Mouse (Mus musculus) layer of hippocampus, adult 18-20 months (tissue): Measurements from ENCODE around the gene Gprc5c. TPM values are rescaled to one million over a fixed set of nuclear protein-coding genes. Genes with fewer than 3 reads are reported as not detected.
A peak's percentile ranks its signal among the peaks of the same experiment; 100 is the strongest.

Experiments used
- DNase-seq, 2 experiments: peaks; one replicate each; pipeline ENCODE4 v3.0.0; 2022; ENCODE audit warnings: low spot score in 2 of 2
- total RNA-seq, 2 experiments: library from RNA; stranded (reverse); gene quantifications; 2 replicates each; pipeline ENCODE4 v1.2.3; 2021

Gprc5c gene
- total RNA-seq, 2 experiments from 2014 or later = 3.3 to 3.7 TPM

DNA sequence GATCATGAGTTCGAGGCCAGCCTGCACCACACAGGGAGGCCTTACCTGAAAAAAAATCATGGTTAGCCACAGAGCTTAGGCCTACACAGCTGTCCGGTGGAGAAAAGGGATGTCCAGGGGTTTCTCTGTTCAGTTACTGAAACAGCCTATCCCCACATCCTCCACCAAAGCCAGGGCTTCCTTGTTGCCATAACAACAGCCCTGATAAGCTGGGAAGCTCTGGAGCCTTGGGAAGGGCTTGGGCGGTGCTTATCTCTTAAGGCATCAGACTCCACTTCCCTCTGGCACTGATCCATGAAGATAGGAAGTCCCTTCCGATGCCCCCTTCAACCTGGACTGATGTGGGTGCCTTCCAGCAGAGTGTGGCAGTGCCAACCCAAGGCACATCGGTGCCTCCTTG lies 17.8 kb upstream of the Gprc5c start:
- no peak for DNase-seq

GRCm38 (mm10) chr11:114843818-114844463 lies 7.0 kb upstream of the Gprc5c start:
- DNase-seq = no peak

DNA sequence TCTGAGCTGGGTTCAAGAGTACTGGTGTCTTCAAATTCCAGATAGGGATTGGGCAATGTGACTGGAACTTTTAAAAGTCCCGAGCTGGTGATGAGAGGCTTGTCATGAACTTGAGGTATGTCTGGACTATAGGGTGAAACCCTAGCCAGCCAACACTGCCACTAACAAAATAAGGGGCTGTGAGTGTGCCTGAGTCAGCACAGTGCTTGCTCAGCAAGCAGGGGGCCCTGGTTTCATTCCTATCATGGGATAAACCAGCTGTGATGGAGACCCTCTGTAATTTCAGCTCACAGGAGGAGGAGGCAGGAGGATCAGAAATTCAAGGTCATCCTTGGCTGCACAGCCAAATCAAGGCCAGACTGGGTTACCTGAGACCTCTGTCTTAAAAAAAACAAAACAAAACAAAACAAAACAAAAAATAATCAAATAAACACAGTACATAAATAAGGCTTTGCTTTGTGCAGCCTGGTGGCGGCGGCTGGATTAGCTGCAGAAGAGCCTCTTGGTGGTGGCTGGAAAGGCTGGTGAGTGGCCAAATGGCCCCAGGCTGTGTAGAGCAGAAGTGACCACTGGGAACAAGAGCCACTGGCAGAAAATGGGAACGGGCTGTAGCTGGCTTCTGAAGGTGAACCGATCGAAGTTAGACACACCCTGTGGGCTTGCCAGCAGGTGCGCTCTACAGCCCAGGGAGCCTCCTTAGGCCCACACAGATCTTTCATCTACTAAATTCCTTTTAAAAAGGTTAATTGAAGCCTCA lies 6.3 kb upstream of the Gprc5c start:
- DNase-seq = no peak

GRCm38 (mm10) chr11:114846336-114846735 lies 4.6 kb upstream of the Gprc5c start:
- no peak for DNase-seq

DNA sequence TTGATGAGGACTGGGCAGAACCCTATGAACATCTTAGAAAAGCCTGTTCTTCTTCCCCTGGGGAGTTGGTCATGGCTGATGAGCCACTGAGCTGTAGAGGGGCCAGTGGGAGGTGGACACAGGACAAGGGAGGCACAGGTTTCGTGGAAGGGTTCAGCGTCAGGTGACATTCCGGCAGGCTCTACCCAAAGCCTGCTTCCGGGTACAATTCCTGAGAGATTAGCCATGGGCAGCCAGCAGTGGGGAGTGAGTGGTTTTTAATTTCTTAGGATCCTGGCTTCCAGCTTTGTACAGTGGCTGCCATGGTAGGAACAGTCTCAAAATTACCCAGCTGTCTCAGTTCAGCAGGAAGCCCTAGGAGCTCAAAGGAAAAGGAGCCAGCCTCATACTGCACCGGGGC lies 3.9 kb upstream of the Gprc5c start:
- DNase-seq = no peak

DNA sequence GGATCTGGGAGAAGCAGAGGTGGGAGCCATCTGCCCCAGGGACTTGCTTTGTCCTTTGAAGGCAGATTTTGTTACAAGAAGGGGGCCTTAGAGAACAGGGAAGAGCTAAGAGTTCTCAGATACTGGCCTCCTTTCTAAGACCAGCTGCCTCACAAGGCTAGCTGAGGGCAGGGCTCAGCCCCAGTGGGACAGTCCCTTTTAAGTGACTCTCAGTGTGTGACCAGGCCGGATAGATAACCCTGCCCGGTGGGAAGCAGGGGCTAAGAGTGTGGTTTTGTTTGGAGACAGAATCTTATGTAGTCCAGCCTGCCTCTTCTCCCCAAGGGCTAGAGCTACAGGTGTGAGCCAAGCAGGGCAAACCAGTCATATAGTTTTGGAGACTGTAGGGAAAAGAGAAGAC lies 1.4 kb upstream of the Gprc5c start:
- no peak for DNase-seq

DNA sequence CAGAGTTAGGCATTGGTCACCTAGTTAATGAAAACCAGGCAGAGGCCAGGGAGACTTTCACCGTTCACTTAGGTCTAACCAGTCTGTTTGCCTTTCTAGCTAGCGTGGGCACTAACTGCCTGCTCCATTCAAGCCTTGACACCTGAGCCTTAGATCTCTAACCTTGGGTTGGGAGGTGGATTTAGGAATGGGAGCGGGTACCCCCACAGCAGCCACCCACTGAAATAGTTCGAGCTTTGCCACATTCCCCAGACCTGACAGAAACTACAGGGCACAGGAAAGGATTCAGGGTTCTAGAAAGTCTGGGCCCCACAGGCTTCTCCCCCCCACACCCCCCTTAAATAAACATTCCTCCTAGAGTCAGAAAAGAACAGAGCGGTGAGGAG lies 893 bp upstream of the Gprc5c start:
- DNase-seq = no peak

DNA sequence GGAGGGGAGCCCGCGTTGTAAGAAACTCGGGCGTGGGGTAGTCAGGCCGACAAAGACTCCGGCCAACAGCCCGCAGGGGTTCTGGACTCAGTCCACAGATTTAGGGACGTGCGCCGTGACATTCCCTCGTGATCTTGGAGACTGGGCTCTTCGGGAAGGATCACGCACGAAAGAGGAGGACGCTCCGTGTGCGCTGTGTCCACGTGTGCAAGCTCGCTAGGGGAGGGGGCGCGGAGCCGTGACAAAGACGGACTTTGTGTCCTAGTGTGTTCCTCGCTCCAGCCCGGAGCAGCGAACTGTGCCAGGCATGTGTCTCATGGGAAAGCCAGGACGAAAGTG lies 286 bp downstream of the Gprc5c start:
- peak in 1 of 2 experiments; percentile 7 for DNase-seq

DNA sequence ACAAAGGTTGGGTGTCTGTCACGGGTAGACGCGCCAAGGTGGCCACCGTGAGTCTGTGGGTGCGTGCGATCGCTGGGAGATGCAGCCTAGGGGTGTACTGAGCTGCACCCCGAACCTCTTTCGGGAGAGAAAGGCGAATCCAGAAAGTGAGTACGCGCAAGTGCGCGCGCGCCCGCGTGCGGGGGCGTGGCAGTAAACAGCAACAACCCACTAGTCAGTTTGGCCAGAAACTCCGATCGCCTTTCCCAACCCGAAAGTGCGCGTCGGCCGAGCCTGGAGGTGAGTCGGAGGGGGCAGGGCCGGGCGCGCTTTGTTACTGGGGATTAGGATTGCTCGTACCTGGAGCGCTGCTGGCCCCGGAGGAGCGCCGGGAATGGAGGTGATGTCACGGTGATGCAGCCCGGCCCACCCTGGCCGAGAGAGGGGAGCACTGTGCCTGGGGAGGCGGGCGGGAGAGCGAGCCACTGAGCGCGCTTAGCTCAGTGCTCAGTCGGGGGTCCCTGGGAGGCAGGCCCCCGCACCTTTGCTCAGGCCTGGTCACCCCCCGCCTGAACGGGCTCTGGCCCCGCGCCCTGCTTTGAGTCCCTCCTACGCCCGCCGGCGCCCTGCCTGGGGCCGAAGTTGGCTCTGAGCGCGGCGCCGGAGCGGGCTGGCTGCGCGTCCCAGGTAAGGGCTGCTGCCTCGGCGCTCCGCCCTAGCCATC lies 807 bp downstream of the Gprc5c start:
- peak in 1 of 2 experiments; percentile 36 for DNase-seq

DNA sequence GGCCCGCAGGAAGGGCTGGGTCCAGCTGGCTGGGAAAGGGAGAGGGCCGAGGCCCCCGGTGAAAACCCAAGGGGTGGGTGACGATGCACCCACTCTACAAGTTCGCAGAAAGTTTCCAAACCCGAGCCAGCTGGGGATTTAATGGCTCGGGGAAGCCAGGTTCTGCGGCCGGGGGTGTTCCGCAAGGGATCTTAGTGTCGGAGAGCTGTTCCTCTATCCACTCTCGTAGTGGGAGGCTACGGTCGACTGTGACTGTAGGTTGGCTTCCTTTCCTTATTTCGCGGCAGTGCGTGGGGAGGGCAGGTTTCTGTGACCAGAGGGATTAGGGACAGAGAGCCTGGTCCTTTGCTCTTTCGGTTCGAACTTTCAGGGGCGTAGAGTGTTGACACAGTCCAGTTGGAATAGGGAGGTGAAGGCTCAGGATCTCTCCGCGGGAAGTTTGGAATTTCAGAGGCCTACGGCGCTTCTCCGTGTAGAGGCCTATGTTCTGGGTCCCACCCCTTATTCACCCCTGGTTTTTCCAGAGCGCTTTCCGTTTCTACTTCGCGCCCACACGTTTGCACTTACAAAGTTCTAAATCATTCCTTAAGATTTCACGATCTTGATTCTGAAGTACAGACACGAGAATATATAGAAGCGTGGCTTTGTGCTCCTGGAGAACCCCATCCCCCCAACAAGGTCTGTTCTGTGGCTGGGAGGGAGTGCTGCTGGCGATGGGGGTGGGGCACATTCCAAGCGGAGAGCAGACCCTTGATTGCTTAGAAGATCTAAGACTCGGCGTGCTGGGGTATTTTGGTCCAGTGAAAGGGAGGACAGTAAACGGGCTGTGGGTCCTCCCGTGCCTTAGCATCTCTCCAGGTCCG lies 1.6 kb downstream of the Gprc5c start:
- no peak for DNase-seq

GRCm38 (mm10) chr11:114853174-114853838 lies 2.4 kb downstream of the Gprc5c start:
- DNase-seq = no peak

GRCm38 (mm10) chr11:114854581-114854980 lies 3.6 kb downstream of the Gprc5c start:
- no peak for DNase-seq

GRCm38 (mm10) chr11:114856125-114856524 lies 5.2 kb downstream of the Gprc5c start:
- no peak for DNase-seq

GRCm38 (mm10) chr11:114858641-114859040 lies 7.7 kb downstream of the Gprc5c start:
- DNase-seq = no peak

GRCm38 (mm10) chr11:114861057-114861456 lies 10.1 kb downstream of the Gprc5c start:
- DNase-seq = no peak

DNA sequence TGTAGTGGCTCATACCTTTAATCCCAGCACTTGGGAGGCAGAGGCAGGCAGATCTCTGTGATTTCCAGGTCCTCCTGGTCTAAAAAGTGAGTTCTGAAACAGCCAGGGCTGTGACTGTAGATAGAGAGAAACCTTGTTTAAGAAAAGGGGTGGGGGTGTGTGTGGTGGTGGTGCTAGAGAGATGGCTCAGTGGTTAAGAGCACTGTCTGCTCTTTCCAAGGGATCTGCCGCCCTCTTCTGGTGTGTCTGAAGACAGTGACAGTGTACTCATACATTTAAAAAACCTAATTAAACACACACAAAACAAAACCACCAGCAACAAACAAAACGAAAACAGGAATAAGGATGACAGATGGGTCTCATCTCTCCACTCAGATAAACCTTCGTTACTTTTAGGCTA lies 11.7 kb downstream of the Gprc5c start:
- no peak for DNase-seq

DNA sequence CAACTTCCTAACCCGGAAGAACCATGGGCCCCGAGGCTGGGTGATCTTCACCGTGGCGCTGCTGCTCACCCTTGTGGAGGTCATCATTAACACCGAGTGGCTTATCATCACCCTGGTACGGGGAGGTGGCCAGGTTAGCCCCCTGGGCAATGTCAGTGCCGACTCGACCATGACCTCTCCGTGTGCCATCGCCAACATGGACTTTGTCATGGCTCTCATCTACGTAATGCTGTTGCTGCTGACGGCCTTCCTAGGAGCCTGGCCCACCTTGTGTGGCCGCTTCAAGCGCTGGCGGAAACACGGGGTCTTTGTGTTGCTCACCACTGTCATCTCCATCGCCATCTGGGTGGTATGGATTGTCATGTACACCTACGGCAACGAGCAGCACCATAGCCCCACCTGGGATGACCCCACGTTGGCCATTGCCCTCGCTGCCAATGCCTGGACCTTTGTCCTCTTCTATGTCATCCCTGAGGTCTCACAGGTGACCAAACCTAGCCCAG lies 13.0 kb downstream of the Gprc5c start:
- DNase-seq = no peak

DNA sequence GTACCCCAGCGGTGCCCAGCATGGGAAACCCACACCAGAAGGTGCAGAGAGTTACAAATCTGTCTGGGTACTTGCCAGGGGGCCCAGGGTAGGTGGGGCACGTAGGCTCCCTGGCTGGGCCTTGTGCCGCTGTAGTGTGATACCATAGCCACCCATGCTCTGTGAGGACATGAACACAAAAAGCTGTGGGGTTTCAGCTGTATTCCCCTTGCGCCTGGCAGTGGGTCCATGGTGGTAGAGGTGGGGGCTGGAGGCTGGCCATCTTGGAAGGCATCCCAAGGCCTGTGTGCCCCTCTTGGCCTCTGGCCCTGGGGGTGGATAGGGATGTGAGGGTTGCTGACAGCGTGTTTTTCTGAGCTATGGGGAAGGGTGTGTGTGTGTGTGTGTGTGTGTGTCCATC lies 15.0 kb downstream of the Gprc5c start:
- DNase-seq = no peak

- no peak for DNase-seq
Observed at GRCm38 (mm10) chr11:114866486-114867360, 15.8 kb downstream of the Gprc5c start.
